Mouse (Mus musculus) cerebellum, adult 2 months (tissue): ENCODE measurements at regions not wholly inside any gene's neighbourhood (a gene's known extent, or its start where the extent isn't known, plus 50 kb on each side); places are given as distances from the start of the nearest gene placed in this dataset.

Experiments used
- CTCF ChIP-seq: fragments of 200-500 bp; IDR thresholded peaks from 2 replicates; pipeline ENCODE4 v1.5.1; 2011; ENCODE audit warnings: low read depth, mild to moderate bottlenecking, control low read depth, low read length, moderate library complexity, borderline replicate concordance; ENCODE audit not compliant: insufficient read depth
- POLR2A ChIP-seq: fragments of 200-500 bp; IDR thresholded peaks from 2 replicates; pipeline ENCODE4 v1.6.1; 2011; ENCODE audit warnings: low read length, control low read depth, borderline replicate concordance; ENCODE audit not compliant: insufficient read depth

DNA sequence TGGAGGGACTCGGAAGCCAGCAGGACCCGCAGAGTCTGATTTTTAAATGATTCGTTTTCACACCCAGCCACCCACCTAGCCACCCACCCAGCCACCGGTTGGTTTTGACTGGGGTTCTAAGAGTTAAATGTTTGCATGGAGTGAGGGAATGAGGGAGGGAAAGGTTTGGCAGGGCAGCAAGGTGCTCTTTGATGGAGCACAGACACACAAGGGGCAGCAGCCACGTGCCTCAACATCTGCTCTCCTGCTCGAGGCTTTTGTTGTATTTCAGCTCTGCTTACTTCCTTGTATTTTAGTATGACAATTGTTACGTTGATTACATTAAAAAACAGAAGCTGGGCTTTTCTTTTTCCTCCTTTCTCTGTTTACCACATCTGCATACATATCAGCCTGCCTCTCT is 367.6 kb downstream of the Ajap1 start:
- TF ChIP-seq POLR2A (no peak), CTCF (no peak)
